Mouse (Mus musculus) heart, postnatal 0 days (tissue): ENCODE data around the gene Angptl4. TPM values are rescaled to one million over a fixed set of nuclear protein-coding genes. Genes with fewer than 3 reads are reported as not detected.

ENCODE experiments used
- ATAC-seq: fragments of 200-750 bp; cut with Nextera tagmentation; 2 replicates; pipeline ENCODE4 v1.8.0; 2017; ENCODE audit warnings: low read depth, moderate number of reproducible peaks, moderate library complexity; ENCODE audit not compliant: insufficient read depth
- DNase-seq: peaks from one replicate; pipeline ENCODE4 v3.0.0-alpha.2; 2016; ENCODE audit warnings: low spot score
- H3K27ac ChIP-seq: fragments of 300-500 bp; sonication (generic); 2 replicates; pipeline ENCODE4 v1.5.1; 2014; ENCODE audit warnings: low read depth, mild to moderate bottlenecking
- H3K27me3 ChIP-seq: fragments of 300-500 bp; sonication (generic); 2 replicates; pipeline ENCODE4 v1.6.1; 2014; ENCODE audit warnings: low read length, mixed read lengths; ENCODE audit not compliant: control insufficient read depth, insufficient read depth
- H3K36me3 ChIP-seq: fragments of 300-500 bp; sonication (generic); replicated peaks from 2 replicates; pipeline ENCODE4 v1.6.1; 2014; ENCODE audit warnings: low read length, mixed read lengths; ENCODE audit not compliant: control insufficient read depth, insufficient read depth
- H3K4me1 ChIP-seq: fragments of 300-500 bp; sonication (generic); 2 replicates; pipeline ENCODE4 v1.6.1; 2014; ENCODE audit warnings: antibody characterized with exemption; ENCODE audit not compliant: control insufficient read depth, insufficient read depth
- H3K4me2 ChIP-seq: fragments of 300-500 bp; sonication (generic); 2 replicates; pipeline ENCODE4 v1.6.1; 2014; ENCODE audit warnings: low read depth, mild to moderate bottlenecking, low read length, moderate library complexity
- H3K4me3 ChIP-seq: fragments of 300-500 bp; sonication (generic); 2 replicates; pipeline ENCODE4 v1.5.1; 2014; ENCODE audit warnings: low read depth, low read length
- H3K9ac ChIP-seq: fragments of 300-500 bp; sonication (generic); replicated peaks from 2 replicates; pipeline ENCODE4 v1.6.1; 2014; ENCODE audit warnings: low read depth, low read length, mixed read lengths
- H3K9me3 ChIP-seq: fragments of 300-500 bp; sonication (generic); replicated peaks from 2 replicates; pipeline ENCODE4 v1.6.1; 2016; ENCODE audit warnings: low read length; ENCODE audit not compliant: control insufficient read depth
- CTCF ChIP-seq: IDR thresholded peaks from 2 replicates; pipeline ENCODE4 v1.5.1; 2016; ENCODE audit warnings: antibody characterized with exemption, control low read depth, low read depth
- EP300 ChIP-seq: IDR thresholded peaks from 2 replicates; pipeline ENCODE4 v1.6.1; 2016; ENCODE audit warnings: antibody characterized with exemption, low read depth
- WGBS: fragments of 180-500 bp; shearing (Covaris S2); extraction: QIAGEN DNeasy Blood & Tissue Kit; methylation state at CpG from one replicate; pipeline ENCODE4 v1.1.7; 2014; 5-methylcytosine and 5-hydroxymethylcytosine counted together
- polyA plus RNA-seq: library from polyadenylated mRNA; unstranded; fragments of >200 nt; fragmentation: Nextera tagmentation; extraction: Ambion mirVana; gene quantifications from 2 replicates; pipeline ENCODE4 v1.2.1, GENCODE M21; 2015
- total RNA-seq: library from RNA; depleted of rRNA; stranded (reverse); fragments of >200 nt; gene quantifications from 2 replicates; pipeline ENCODE4 v1.2.3, GENCODE M21; 2014; ENCODE audit warnings: low replicate concordance

Gene Angptl4
- total and polyA plus RNA-seq, 2 experiments from 2014 or later = 59.2 to 79.3 TPM

- Histone ChIP-seq H3K27ac (peak overlapping the region; percentile 79), H3K36me3 (peaks cover 28% of the 10 kb centered on the region), H3K4me3 (peak overlapping the region; percentile 53; the same call in 1 of the 2 replicates), H3K4me1 (peaks cover 9% of the 10 kb centered on the region; the same call in 1 of the 2 replicates), H3K27me3 (0 out of 2 replicates have a peak, but pooled peaks cover 5% of the 10 kb centered on the region), H3K9ac (peak overlapping the region; percentile 58; the same call in 1 of the 2 replicates), H3K9me3 (no peaks in the 10 kb centered on the region), H3K4me2 (peak overlapping the region; percentile 79)
- 64% methylated on average over 5 of the region's 5 CpGs for WGBS
- DNase-seq (no peak), ATAC-seq (no peak)
- TF ChIP-seq CTCF = no peak
- TF ChIP-seq EP300 = no peak
Observed at GRCm38 (mm10) chr17:33816612-33817011, 35.0 kb upstream of the Angptl4 start.

- no peak overlapping the region for H3K27ac ChIP-seq
- peaks cover 9% of the 10 kb centered on the region; the same call in 1 of the 2 replicates for H3K4me1 ChIP-seq
- H3K9ac ChIP-seq = no peak overlapping the region
- 82% methylated on average over 6 of the region's 6 CpGs for WGBS
- no peaks in the 10 kb centered on the region for H3K9me3 ChIP-seq
- H3K27me3 ChIP-seq = 0 out of 2 replicates have a peak, but pooled peaks cover 5% of the 10 kb centered on the region
- DNase-seq (no peak), ATAC-seq (no peak)
- peaks cover 16% of the 10 kb centered on the region for H3K36me3 ChIP-seq
- H3K4me2 ChIP-seq = no peak overlapping the region
- no peak for TF ChIP-seq CTCF
- TF ChIP-seq EP300 = no peak
- H3K4me3 ChIP-seq = no peak overlapping the region
Observed at GRCm38 (mm10) chr17:33815399-33815798, 33.8 kb upstream of the Angptl4 start.

GRCm38 (mm10) chr17:33812990-33813389 is 31.4 kb upstream of the Angptl4 start:
- TF ChIP-seq CTCF (no peak), EP300 (peak; percentile 91)
- Histone ChIP-seq H3K36me3 (no peaks in the 10 kb centered on the region), H3K9ac (no peak overlapping the region), H3K4me2 (peak overlapping the region; percentile 74), H3K9me3 (no peaks in the 10 kb centered on the region), H3K27ac (peak overlapping the region; percentile 80), H3K4me3 (0 out of 2 replicates have a peak overlapping the region, but pooled peaks have one; percentile 12), H3K27me3 (peaks cover 13% of the 10 kb centered on the region; the same call in 1 of the 2 replicates), H3K4me1 (peaks cover 7% of the 10 kb centered on the region; the same call in 1 of the 2 replicates)
- 55% methylated on average over 4 of the region's 4 CpGs for WGBS
- ATAC-seq (peak; percentile 12; the same call in 1 of the 2 replicates), DNase-seq (peak; percentile 60)

GRCm38 (mm10) chr17:33812475-33812874 is 30.8 kb upstream of the Angptl4 start:
- TF ChIP-seq CTCF = no peak
- no peak for TF ChIP-seq EP300
- H3K9me3 ChIP-seq = no peaks in the 10 kb centered on the region
- no peak for ATAC-seq
- H3K4me3 ChIP-seq = 0 out of 2 replicates have a peak overlapping the region, but pooled peaks have one; percentile 12
- H3K9ac ChIP-seq = 0 out of 2 replicates have a peak overlapping the region, but pooled peaks have one; percentile 23
- peaks cover 13% of the 10 kb centered on the region; the same call in 1 of the 2 replicates for H3K27me3 ChIP-seq
- H3K27ac ChIP-seq = peak overlapping the region; percentile 80
- H3K36me3 ChIP-seq = no peaks in the 10 kb centered on the region
- WGBS = 45% methylated on average over 3 of the region's 3 CpGs
- no peak for DNase-seq
- H3K4me2 ChIP-seq = peak overlapping the region; percentile 74
- 0 out of 2 replicates have a peak, but pooled peaks cover 3% of the 10 kb centered on the region for H3K4me1 ChIP-seq

GRCm38 (mm10) chr17:33811142-33811516 is 29.5 kb upstream of the Angptl4 start:
- peak; percentile 36 for ATAC-seq

More at GRCm38 (mm10) chr17:33811142-33811516, 29.5 kb upstream of the Angptl4 start:
- no peaks in the 10 kb centered on the region for H3K36me3 ChIP-seq
- H3K4me1 ChIP-seq = no peaks in the 10 kb centered on the region
- H3K4me2 ChIP-seq = peak overlapping the region; percentile 74
- peak overlapping the region; percentile 37 for H3K9ac ChIP-seq
- H3K27me3 ChIP-seq = peaks cover 27% of the 10 kb centered on the region
- DNase-seq = peak; percentile 34
- peak overlapping the region; percentile 56 for H3K4me3 ChIP-seq
- WGBS = under 1% methylated on average over 7 of the region's 7 CpGs
- peak overlapping the region; percentile 80 for H3K27ac ChIP-seq
- TF ChIP-seq EP300 (no peak), CTCF (no peak)
- no peaks in the 10 kb centered on the region for H3K9me3 ChIP-seq
